Mouse (Mus musculus): Measurements from ENCODE around the gene Gps2.
"Not testable (repeated sequence)": the region's sequence is repeated elsewhere in the genome, so short reads cannot be mapped to it uniquely, and the experiment has no call there.

The Gps2 gene

GRCm38 (mm10) chr11:69938401-69938979 is 24.8 kb downstream of the Gps2 start:
- no peak for DNase-seq

- DNase-seq, result no peak
Measured at GRCm38 (mm10) chr11:69939181-69939580, 25.5 kb downstream of the Gps2 start.

GRCm38 (mm10) chr11:69939731-69940130 is 26.0 kb downstream of the Gps2 start:
- no peak for DNase-seq

- no peak for DNase-seq
Measured at GRCm38 (mm10) chr11:69940962-69941361, 27.3 kb downstream of the Gps2 start.

- no peak for DNase-seq
Measured at GRCm38 (mm10) chr11:69945216-69945615, 31.5 kb downstream of the Gps2 start.

- no peak for DNase-seq
Measured at GRCm38 (mm10) chr11:69945997-69946891, 32.6 kb downstream of the Gps2 start.

GRCm38 (mm10) chr11:69947337-69948065 is 33.8 kb downstream of the Gps2 start:
- DNase-seq, result no peak

- peak; percentile 98 for DNase-seq
Measured at GRCm38 (mm10) chr11:69948066-69948762, 34.5 kb downstream of the Gps2 start, which contains the start of gene Slc2a4. Gene Slc2a4, minus strand, starts transcription at chr11:69948188.

GRCm38 (mm10) chr11:69948763-69949150 is 35.1 kb downstream of the Gps2 start:
- peak; percentile 93 for DNase-seq

GRCm38 (mm10) chr11:69950807-69951459 is 37.2 kb downstream of the Gps2 start:
- DNase-seq, result peak; percentile 63

GRCm38 (mm10) chr11:69952274-69952673 is 38.6 kb downstream of the Gps2 start:
- DNase-seq, result no peak

- DNase-seq, result no peak
Measured at GRCm38 (mm10) chr11:69953267-69953915, 39.7 kb downstream of the Gps2 start.

GRCm38 (mm10) chr11:69955618-69956017 is 41.9 kb downstream of the Gps2 start:
- not testable (repeated sequence) for DNase-seq

GRCm38 (mm10) chr11:69956218-69956617 is 42.5 kb downstream of the Gps2 start:
- no peak for DNase-seq

GRCm38 (mm10) chr11:69960616-69961015 is 46.9 kb downstream of the Gps2 start:
- peak; percentile 57 for DNase-seq

GRCm38 (mm10) chr11:69961841-69962240 is 48.2 kb downstream of the Gps2 start:
- DNase-seq, result no peak

GRCm38 (mm10) chr11:69964650-69965270 is 51.1 kb downstream of the Gps2 start, which contains the start of gene Cldn7:
Gene Cldn7, plus strand, starts transcription at chr11:69964779.
- DNase-seq, result no peak

- peak; percentile 29 for DNase-seq
Measured at GRCm38 (mm10) chr11:69965271-69966005, 51.8 kb downstream of the Gps2 start.

Data from thymus, postnatal 4 days (tissue).